Mouse (Mus musculus) left cerebral cortex, postnatal 14 days (tissue): ENCODE measurements at regions not wholly inside any gene's neighbourhood (a gene's known extent, or its start where the extent isn't known, plus 50 kb on each side); places are given as distances from the start of the nearest gene placed in this dataset.
A peak's percentile ranks its signal among the peaks of the same experiment; 100 is the strongest.
"Not testable (repeated sequence)": the region's sequence is repeated elsewhere in the genome, so short reads cannot be mapped to it uniquely, and the experiment has no call there.

Experiments used
- DNase-seq, 2 experiments: peaks; one replicate each; pipeline ENCODE4 v3.0.0; 2021 to 2022; ENCODE audit warnings: low spot score in 2 of 2, mixed read lengths in 1 of 2
- intact Hi-C: fragments of 180-260 bp; cut with DNase I; formaldehyde crosslinking; loops from one replicate; pipeline ENCODE4 v1.15.1; 2025

DNA sequence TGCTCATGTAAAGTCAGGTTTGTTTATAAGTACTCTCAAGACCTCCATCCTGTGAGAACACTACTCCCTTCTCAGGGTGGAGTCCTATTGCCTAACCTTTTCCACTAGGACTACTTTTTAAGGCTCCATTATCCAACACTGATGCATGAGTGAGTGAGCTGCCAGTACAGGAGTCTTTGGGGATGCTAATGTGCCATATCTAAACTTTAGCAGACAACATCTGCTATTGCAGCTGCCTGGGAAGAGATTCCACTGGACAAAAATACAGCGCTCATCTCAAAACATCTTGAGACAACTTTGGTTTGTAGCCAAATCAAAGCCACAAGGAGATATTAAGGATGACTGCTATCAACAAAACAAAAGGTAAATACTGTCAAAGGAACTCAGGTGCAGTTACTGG lies 52.3 kb upstream of the Gm10985 start:
- no peak for DNase-seq
- intact Hi-C loops: no loop called here

DNA sequence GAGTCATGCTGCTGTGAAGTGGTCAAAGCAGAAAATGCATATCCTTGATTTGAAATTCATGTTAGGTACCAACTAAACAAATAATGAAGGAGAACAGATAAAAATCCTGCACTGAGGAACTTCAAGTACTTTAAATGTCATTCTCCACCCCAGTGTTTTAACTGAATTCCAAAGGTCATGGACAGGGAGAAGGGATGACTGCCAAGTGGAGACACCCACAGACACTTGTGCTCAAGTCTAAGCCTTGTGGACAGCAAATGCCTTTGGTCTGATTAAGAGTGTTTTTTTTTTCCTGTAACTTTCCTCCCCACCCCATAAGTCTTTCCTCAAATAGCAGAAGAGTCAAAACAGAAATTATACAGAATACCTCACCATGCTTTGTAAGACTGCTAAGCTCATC lies 55.2 kb upstream of the Gm10985 start:
- intact Hi-C loops: no loop called here
- DNase-seq: no peak

DNA sequence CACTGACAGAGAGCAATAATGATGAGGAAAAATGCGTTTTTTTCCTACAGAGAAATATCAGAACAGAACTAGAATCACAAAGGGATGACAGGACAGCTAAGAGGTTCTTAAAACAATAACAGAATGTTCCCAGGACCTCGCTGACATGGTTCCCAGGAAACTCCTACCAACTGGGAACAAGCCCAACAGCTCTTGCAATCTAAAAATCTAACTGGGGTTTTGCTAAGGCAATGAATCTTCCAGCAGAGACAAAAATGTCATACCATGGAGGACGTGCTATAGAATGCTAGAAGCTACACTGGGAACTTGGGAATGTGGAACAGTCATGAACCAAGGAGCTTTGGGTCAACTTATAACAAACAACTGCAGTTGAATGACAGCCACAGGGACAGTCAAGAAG lies 59.7 kb upstream of the Gm10985 start:
- no peak for DNase-seq
- intact Hi-C loops: no loop called here

DNA sequence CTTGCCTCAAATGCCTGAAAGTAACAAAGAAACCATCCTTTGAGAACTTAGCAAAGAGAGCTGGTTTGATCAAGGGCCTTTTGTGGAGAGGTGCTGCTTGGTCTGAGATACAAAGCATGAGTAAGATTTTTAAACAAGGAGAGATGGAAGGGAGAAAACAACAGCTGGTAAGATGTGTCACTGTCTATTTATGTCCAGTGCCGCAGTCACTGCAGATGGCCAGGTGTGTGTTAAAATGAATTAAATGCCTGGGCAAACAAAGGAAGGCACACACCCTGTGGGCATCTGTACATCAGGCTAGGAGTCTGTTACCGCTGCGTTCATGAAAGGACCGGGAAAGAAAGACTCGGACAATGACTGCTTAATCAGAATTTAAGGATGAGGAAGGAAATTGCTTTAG lies 68.2 kb upstream of the Gm10985 start:
- intact Hi-C loops: no loop called here
- DNase-seq: no peak

DNA sequence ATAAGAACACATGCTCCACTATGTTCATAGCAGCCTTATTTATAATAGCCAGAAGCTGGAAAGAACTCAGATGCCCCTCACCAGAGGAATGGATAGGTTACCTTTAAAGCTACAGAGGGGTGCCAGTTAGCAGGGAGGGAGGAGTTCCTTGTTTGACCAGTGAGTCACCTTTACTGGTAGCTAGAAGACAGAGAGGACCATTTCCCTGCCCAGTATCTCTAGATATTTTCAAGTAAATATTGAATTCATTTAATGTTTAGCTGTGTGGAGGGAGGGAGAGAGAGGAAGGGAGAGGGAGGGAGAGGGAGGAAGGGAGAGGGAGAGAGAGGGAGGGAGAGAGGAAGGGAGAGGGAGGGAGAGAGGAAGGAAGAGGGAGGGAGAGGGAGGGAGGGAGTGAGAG lies 77.3 kb upstream of the Gm10985 start:
- DNase-seq: no peak

DNA sequence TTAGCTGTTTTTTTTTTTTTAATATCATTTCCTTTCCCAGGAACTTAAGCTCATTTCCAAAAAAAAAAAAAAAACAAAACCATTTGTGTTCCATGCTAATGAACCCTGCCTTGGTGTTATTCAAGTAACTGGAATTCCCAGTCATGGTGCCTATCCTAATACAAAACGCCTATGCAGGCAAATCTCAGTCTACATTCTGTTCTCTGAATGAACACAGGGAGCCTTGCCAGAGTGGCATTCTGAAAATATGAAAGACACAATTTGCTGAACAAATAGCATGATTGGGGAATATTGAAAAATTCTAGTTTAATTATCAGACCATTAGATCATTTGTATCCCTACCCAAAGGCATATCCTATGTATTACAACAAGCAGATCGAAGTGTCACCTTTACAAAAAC lies 80.9 kb upstream of the Gm10985 start:
- no peak for DNase-seq
- intact Hi-C loops: no loop called here

More for the DNA sequence above, 77.3 kb upstream of the Gm10985 start:
- intact Hi-C loops: no loop called here

DNA sequence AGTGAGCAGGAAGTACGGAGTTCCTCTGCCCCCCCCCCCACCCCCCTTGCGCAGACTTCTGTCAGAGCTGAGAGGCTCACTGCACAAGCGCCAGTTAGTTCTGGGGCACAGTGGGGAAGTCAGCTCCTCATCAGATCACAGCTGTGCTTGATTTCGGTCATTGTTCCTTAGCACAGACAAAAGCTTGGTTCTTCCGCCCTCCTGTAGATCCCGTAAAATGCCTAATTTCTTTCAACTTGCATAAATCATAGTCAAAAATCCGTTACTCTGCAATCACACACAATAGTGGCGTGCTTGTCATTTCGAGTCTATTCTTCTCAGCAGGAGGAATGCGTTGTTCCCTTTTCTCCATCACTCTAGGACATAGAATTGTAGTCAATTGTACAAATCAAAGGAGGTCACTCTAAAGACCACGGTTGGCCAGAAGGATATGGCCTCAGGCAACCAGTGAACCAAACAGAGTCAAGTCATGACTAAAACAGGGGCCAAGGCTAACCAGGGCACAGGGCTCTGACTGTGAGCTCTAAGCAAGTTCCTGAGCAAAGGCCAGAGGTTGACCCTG lies 83.3 kb upstream of the Gm10985 start:
- peak in 1 of 2 experiments; percentile 19 for DNase-seq
- intact Hi-C loops: no loop called here

DNA sequence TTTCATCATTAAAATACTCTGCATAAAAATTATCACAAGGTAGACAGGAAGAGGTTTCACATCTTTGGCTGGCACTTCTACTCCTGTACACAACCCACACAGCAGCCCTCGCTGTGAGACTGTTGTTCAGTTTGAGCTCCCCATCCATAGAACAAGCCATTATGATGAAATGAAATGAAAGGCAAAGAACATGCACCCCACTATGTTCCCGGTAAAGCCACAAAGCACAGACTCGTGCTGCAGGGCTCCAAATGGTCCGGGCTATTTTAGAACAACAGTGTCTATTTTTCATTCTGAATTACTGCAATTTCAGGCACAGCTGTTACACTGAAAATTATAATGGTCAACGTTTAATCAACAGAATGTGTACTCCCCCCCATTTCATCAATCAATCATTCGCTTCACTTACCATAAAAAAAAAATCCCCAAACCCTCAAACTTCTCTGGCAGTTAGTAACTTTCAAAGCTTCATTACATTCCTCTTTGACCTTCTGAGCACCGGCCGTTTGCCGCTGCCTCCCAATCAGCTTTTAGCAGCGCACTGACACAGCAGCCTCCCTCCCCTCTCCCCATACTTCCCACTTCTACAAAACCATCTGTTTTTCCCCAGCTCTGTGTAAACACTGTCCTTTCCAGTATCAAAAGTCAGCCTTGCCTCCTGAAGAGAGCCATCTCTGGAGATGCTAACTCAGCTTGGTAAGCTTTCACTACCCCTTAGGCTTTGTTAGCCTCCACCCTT lies 88.6 kb upstream of the Gm10985 start:
- intact Hi-C loops: no loop called here
- DNase-seq: no peak

DNA sequence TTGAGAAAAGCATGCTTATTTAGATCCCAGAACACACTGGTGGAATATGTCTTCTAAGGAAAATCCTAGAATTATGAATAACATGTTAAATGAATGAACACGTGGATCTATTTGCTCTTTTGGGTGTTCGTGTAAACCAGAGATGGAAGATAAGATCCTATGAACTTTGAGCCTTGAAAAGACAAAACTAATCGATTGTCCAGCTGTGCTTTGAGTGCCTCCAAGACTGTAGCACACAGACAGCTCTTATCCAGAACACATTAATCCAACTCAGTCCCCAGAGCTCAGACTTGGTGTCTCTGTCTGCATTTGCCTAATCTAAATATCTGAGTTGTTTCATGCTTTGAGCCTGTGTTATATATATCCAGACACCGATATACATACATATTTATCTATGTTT lies 80.0 kb upstream of the Frem2 start:
- DNase-seq: no peak
- intact Hi-C loops: loop anchor here (5.0 kb wide), 1 partner anchor 950 kb away; no protein-coding TSS in a partner anchor

DNA sequence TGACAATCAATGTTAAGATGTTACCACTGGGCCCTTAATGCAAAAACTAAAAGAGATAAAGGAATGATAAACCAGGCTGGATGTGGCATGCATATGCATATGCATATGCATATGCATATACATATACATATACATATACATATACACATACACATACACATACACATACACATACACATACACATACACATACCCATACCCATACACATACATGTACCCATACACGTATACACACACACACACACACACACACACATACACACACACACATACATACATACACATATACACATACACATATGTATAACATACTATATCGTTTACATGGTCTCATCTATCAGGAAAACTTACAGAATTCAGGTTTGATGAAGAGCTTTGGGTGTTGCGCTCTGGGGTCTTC lies 78.5 kb upstream of the Frem2 start:
- not testable (repeated sequence) for DNase-seq
- intact Hi-C loops: loop anchor here (2.0 to 5.0 kb wide), 2 partner anchors 579 to 952 kb away; no protein-coding TSS in a partner anchor

DNA sequence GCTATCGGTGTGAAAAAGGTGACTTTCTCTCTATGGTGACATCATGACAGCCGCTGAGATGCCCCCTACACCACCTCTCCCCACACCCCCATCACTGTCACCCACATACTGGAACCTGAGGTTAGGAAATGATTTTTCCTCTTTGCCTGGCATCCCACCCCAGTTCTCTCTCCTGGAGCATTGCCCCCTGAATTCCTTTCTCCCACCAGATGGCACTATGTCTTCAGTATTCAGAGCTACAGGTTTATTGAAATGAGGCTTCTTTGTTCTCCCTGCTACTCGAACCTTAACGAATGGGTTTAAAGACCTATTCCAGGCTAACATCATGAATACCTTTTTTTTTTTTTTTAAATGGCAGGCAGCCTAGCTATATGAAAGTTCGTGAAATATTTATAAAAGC lies 78.0 kb upstream of the Frem2 start:
- intact Hi-C loops: loop anchor here (2.0 to 5.0 kb wide), 2 partner anchors 580 to 952 kb away; no protein-coding TSS in a partner anchor
- DNase-seq: peak; percentile 56 to 69

DNA sequence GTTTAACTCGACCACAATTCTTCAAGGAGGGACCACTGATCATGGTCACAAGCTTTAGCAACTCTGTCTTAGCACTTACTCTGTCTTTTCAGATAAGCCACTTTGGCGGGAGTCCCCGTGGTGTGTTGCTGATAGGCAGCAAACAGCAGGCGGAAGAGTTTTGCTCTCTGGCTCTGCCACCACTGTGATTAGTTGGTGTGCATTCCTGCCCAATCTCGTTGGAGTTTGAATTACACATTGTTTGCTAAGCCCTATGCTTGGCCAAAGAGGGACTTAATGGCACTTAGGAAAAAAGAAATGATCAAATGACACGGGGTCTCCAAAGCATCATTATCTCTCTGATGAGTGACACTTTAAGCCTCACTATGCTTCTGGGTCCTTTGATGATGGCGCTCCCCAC lies 73.3 kb upstream of the Frem2 start:
- intact Hi-C loops: no loop called here
- no peak for DNase-seq

DNA sequence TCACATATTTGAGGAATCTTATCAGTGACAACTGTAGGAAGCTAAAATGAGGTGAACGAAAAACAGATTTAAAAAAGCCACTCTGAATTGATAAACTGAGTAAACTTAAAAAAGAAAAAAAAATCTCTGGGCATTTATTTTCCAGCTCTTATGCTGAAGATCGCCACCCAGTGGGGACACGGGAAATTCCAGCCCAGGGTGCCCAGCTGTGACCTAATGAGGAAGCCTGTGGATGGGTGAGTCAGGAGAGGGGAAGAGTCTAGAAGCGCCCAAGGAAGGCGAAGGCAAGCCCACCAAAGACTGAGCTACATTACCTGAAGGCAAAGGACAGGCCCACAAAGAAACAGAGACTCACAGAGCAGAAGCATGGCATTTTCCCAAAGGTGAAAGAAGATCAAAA lies 72.7 kb upstream of the Frem2 start:
- peak; percentile 26 to 45 for DNase-seq
- intact Hi-C loops: loop anchor here (5.0 kb wide), 1 partner anchor 138 kb away; no protein-coding TSS in a partner anchor

DNA sequence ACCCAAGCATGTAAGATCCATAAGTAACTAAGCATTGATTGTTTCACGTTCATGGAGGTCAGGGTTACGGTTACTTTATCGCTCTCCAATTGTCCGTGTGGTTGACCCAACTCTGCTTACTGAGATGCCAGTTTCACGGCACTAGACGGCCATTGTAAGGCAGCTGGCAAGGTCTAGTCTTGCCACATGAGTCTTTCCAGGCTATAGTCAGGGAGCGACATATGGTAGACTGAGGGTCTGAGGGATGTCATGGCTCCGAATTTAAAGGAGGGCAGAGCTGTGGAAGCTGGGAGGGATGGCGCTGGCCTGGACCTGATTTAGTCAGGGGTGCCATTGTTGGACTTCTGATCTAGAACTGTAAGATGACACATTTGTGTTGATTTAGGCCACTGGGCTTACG lies 72.0 kb upstream of the Frem2 start:
- intact Hi-C loops: loop anchor here (5.0 kb wide), 1 partner anchor 137 kb away; no protein-coding TSS in a partner anchor

DNA sequence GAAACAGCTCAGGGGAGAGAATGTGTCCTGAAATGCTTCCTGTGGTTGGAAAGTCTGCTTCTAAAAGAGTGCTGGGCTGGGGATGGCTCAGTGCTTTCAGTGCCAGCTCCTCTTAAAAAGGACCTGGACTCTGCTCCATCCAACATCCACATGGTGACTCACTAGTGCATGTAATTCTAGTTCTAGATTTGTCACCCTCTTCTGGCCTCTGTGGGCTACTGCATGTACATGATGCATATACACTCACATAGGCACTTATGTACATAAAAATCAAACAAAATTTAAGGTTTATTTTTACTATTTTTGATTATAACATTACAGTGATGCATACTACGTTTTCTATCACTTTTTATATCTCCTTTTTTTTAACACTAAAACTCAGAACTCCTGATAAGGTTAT lies 70.6 kb upstream of the Frem2 start:
- intact Hi-C loops: loop anchor here (5.0 kb wide), 1 partner anchor 135 kb away; no protein-coding TSS in a partner anchor
- peak in 1 of 2 experiments; percentile 15 for DNase-seq

More for the DNA sequence above, 72.0 kb upstream of the Frem2 start:
- no peak for DNase-seq

DNA sequence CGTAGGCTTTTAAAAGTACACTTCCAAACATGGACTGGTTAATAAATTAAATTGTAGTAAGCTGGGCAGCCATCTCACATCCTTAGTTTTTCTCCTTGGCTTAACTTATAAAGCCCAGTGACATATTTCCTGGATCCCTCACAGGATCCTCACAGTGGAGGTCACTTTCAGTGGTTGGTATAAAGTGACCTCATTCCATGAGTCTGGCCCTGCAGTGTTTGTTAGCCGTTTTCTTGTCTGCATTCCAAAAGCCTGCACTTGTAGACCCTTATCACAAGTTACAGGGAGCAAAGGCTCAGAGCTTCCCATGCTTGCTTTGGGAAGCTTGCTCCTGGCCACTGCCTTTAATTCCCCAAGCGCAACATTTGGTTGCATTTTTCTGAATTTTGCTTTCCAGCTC lies 49.9 kb upstream of the Frem2 start:
- no peak for DNase-seq
- intact Hi-C loops: no loop called here
